Mouse (Mus musculus): Measurements from ENCODE around the gene Rab3il1. TPM values are rescaled to one million over a fixed set of nuclear protein-coding genes. Genes with fewer than 3 reads are reported as not detected.
A peak's percentile ranks its signal among the peaks of the same experiment; 100 is the strongest.

Gene Rab3il1
- total and polyA plus RNA-seq, 2 experiments, result 3.1 to 3.8 TPM

DNA sequence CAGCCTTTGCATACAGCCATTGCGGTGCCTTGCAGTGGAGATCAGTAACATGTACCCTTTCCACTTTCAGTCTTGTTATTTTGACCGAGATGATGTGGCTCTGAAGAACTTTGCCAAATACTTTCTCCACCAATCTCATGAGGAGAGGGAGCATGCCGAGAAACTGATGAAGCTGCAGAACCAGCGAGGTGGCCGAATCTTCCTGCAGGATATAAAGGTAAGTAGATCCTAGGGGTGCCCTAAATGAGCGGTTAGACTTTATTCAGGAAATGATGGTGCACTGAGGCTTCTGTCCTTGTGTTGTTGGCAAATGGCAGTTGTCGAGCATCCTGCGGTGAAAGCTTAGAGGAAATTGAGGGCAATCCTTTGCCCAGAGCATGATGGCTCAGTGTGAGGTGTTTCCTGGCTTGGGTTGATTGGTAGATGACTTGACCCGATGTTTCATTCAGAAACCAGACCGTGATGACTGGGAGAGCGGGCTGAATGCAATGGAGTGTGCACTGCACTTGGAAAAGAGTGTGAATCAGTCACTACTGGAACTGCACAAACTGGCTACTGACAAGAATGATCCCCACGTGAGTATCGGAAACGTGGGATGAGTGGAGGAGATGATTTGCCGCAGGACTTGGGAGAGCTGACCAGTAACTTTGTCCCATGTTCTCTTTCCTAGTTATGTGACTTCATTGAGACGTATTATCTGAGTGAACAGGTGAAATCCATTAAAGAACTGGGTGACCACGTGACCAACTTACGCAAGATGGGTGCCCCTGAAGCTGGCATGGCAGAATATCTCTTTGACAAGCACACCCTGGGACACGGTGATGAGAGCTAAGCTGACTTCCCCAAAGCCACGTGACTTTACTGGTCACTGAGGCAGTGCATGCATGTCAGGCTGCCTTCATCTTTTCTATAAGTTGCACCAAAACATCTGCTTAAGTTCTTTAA is 17.1 kb upstream of the Rab3il1 start:
- Histone ChIP-seq H3K9ac (ENCODE audit: low read depth, low read length) (peak overlapping the region; percentile 71), H3K79me2 (ENCODE audit: control insufficient read depth, insufficient read depth, low read length) (peaks cover 7% of the 10 kb centered on the region; the same call in 1 of the 2 replicates), H3K27me3 (ENCODE audit: control insufficient read depth, insufficient read depth, low read length) (no peaks in the 10 kb centered on the region), H3K36me3 (ENCODE audit: control insufficient read depth, insufficient read depth, low read length) (peaks cover 22% of the 10 kb centered on the region), H3K4me1 (ENCODE audit: control insufficient read depth, insufficient read depth, low read length) (peaks cover 16% of the 10 kb centered on the region), H3K27ac (replicated peaks; ENCODE audit: insufficient read depth, low read depth, low read length) (peak overlapping the region; percentile 28; the same call in 1 of the 2 replicates), H3K4me3 (ENCODE audit: insufficient read depth, low read depth, low read length) (peak overlapping the region; percentile 93)
- DNase-seq (ENCODE audit: extremely low read depth, low read depth, low spot score), result peak; percentile 83
- TF ChIP-seq CTCF (IDR thresholded peaks at IDR 0.05; ENCODE audit: low read depth, low read length) (no peak), POLR2A (IDR thresholded peaks at IDR 0.05; ENCODE audit: extremely low read depth, insufficient read depth, low read length) (no peak)
- 36% methylated on average over 20 of the region's 20 CpGs for WGBS

DNA sequence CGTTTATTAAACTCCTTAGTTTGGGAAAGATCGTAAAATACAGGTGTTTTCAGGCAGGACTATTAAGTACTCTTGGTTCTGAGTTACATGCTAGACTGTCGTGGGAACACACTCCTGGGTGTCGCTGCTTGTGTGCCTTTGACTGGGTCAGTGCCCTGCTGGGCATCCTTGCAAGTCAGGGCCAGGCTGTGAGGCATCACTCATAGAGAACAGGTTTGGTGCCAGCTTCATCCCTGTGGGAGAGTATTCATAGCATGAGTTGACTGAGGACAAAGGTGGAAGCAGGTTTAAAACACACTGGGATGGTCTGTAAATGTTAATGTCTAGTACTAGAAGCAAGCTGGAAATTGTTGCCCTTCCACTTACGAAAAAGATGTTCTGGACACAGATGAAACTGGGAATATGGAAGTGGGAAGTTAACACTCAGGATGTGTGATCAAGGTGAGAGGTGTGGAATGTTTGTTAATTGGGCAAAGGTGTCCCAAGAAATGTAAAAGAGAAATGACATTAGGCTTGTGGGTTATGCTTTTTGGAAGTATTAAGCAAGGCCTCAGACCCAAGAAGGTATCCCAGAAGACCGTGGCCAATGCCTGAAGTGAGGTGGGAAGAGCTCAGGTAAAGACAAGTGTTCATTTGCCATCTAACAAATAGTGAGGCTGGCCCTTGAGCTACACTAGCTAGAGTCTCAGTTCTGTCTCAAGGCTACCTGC is 16.1 kb upstream of the Rab3il1 start:
- Histone ChIP-seq H3K27me3 (ENCODE audit: control insufficient read depth, insufficient read depth, low read length) (no peaks in the 10 kb centered on the region), H3K36me3 (ENCODE audit: control insufficient read depth, insufficient read depth, low read length) (peaks cover 22% of the 10 kb centered on the region), H3K4me3 (ENCODE audit: insufficient read depth, low read depth, low read length) (no peak overlapping the region), H3K9ac (ENCODE audit: low read depth, low read length) (no peak overlapping the region), H3K4me1 (ENCODE audit: control insufficient read depth, insufficient read depth, low read length) (peaks cover 18% of the 10 kb centered on the region), H3K79me2 (ENCODE audit: control insufficient read depth, insufficient read depth, low read length) (peaks cover 7% of the 10 kb centered on the region; the same call in 1 of the 2 replicates), H3K27ac (replicated peaks; ENCODE audit: insufficient read depth, low read depth, low read length) (no peak overlapping the region)
- DNase-seq (ENCODE audit: extremely low read depth, low read depth, low spot score), result peak; percentile 60
- WGBS, result 64% methylated on average over 6 of the region's 6 CpGs
- no peak for TF ChIP-seq POLR2A (IDR thresholded peaks at IDR 0.05; ENCODE audit: extremely low read depth, insufficient read depth, low read length)
- TF ChIP-seq CTCF (IDR thresholded peaks at IDR 0.05; ENCODE audit: low read depth, low read length), result no peak

GRCm38 (mm10) chr19:9985900-9986421 is 15.5 kb upstream of the Rab3il1 start:
- Histone ChIP-seq H3K9ac (ENCODE audit: low read depth, low read length) (no peak overlapping the region), H3K79me2 (ENCODE audit: control insufficient read depth, insufficient read depth, low read length) (peaks cover 7% of the 10 kb centered on the region; the same call in 1 of the 2 replicates), H3K27ac (replicated peaks; ENCODE audit: insufficient read depth, low read depth, low read length) (no peak overlapping the region), H3K36me3 (ENCODE audit: control insufficient read depth, insufficient read depth, low read length) (peaks cover 22% of the 10 kb centered on the region), H3K4me3 (ENCODE audit: insufficient read depth, low read depth, low read length) (no peak overlapping the region), H3K27me3 (ENCODE audit: control insufficient read depth, insufficient read depth, low read length) (no peaks in the 10 kb centered on the region), H3K4me1 (ENCODE audit: control insufficient read depth, insufficient read depth, low read length) (peaks cover 20% of the 10 kb centered on the region)
- DNase-seq (ENCODE audit: extremely low read depth, low read depth, low spot score), result peak; percentile 37
- TF ChIP-seq POLR2A (IDR thresholded peaks at IDR 0.05; ENCODE audit: extremely low read depth, insufficient read depth, low read length), result no peak
- no peak for TF ChIP-seq CTCF (IDR thresholded peaks at IDR 0.05; ENCODE audit: low read depth, low read length)
- WGBS, result 54% methylated on average over 2 of the region's 2 CpGs

- Histone ChIP-seq H3K27me3 (ENCODE audit: control insufficient read depth, insufficient read depth, low read length) (no peaks in the 10 kb centered on the region), H3K36me3 (ENCODE audit: control insufficient read depth, insufficient read depth, low read length) (peaks cover 22% of the 10 kb centered on the region), H3K79me2 (ENCODE audit: control insufficient read depth, insufficient read depth, low read length) (peaks cover 7% of the 10 kb centered on the region; the same call in 1 of the 2 replicates), H3K9ac (ENCODE audit: low read depth, low read length) (no peak overlapping the region), H3K27ac (replicated peaks; ENCODE audit: insufficient read depth, low read depth, low read length) (no peak overlapping the region), H3K4me1 (ENCODE audit: control insufficient read depth, insufficient read depth, low read length) (peaks cover 16% of the 10 kb centered on the region), H3K4me3 (ENCODE audit: insufficient read depth, low read depth, low read length) (no peak overlapping the region)
- no peak for TF ChIP-seq CTCF (IDR thresholded peaks at IDR 0.05; ENCODE audit: low read depth, low read length)
- WGBS, result 77% methylated on average over 6 of the region's 6 CpGs
- no peak for DNase-seq (ENCODE audit: extremely low read depth, low read depth, low spot score)
Observed at GRCm38 (mm10) chr19:9987192-9987591, 14.3 kb upstream of the Rab3il1 start.

DNA sequence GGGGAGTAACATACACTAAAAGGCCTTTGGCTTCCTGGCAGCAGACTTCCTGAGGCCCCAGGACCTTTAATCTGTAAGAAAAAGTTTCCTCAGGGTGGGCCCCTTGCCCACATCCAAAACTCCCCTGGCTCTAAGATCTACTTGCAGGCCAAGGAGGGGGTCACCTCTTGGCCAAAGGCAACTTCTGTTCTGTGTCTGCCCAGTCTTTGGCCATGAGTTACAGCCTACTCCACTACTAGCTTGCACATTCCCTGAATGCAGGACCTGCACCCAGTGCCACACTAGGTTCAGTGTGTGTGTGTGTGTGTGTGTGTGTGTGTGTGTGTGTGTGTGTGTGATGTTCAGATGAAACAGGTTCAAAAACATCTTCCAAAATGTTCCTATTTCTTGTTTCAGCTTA is 13.9 kb upstream of the Rab3il1 start:
- no peak overlapping the region for H3K9ac ChIP-seq (ENCODE audit: low read depth, low read length)
- H3K4me1 ChIP-seq (ENCODE audit: control insufficient read depth, insufficient read depth, low read length), result peaks cover 16% of the 10 kb centered on the region
- no peak overlapping the region for H3K4me3 ChIP-seq (ENCODE audit: insufficient read depth, low read depth, low read length)
- no peaks in the 10 kb centered on the region for H3K27me3 ChIP-seq (ENCODE audit: control insufficient read depth, insufficient read depth, low read length)
- DNase-seq (ENCODE audit: extremely low read depth, low read depth, low spot score), result no peak
- H3K27ac ChIP-seq (replicated peaks; ENCODE audit: insufficient read depth, low read depth, low read length), result no peak overlapping the region
- TF ChIP-seq CTCF (IDR thresholded peaks at IDR 0.05; ENCODE audit: low read depth, low read length) (no peak), POLR2A (IDR thresholded peaks at IDR 0.05; ENCODE audit: extremely low read depth, insufficient read depth, low read length) (no peak)
- H3K36me3 ChIP-seq (ENCODE audit: control insufficient read depth, insufficient read depth, low read length), result peaks cover 22% of the 10 kb centered on the region
- peaks cover 7% of the 10 kb centered on the region; the same call in 1 of the 2 replicates for H3K79me2 ChIP-seq (ENCODE audit: control insufficient read depth, insufficient read depth, low read length)
